Mouse (Mus musculus): ENCODE data around the gene Ccdc173. TPM values are rescaled to one million over a fixed set of nuclear protein-coding genes. Genes with fewer than 3 reads are reported as not detected.

Gene Ccdc173
- total and polyA plus RNA-seq, 3 experiments: 1.3 to 3.9 (median 1.8) TPM

DNA sequence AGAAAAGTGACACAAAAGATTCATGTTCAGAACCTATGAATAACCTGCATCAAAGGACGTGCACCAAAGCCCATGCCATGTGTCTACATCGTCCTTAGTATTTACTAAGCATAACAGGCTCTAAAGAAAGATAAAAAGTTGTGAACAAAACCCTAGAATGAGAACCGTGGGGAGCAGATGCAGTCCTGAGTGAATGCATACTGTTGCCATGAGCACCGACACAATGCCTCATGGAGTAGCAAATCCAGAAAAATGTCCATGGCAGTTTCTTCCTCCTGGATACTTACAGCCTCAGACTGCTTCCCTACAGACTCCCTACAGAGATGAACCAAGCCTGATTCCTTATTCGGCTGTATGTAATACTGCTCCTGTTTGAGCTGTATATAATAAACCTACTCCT is 28.4 kb downstream of the Ccdc173 start:
- H3K79me2 ChIP-seq (replicated peaks; ENCODE audit: control insufficient read depth, extremely low read depth, insufficient read depth, poor library complexity, severe bottlenecking): no peaks in the 10 kb centered on the region
- in situ Hi-C loops (cut with MboI; ENCODE audit: low pct_ligation_motif_present, low pct_unique_long_range_greater_than_20kb, low sequenced_read_pairs) (no loop called here), dilution Hi-C loops (cut with MboI; ENCODE audit: extremely low pct_ligation_motif_present, extremely low pct_unique_long_range_greater_than_20kb, low sequenced_read_pairs) (no loop called here)
- H3K4me3 ChIP-seq (replicated peaks in 1 of 3; ENCODE audit: low read depth in 2 of 3, low read length in 2 of 3, poor library complexity in 1 of 3): no peak overlapping the region
- no peak overlapping the region for H3K9ac ChIP-seq (ENCODE audit: insufficient read depth, low read depth)
- no peak overlapping the region for H3K27ac ChIP-seq (ENCODE audit: insufficient read depth, low read depth)
- DNase-seq (ENCODE audit: extremely low read depth): no peak
- no peaks in the 10 kb centered on the region for H3K27me3 ChIP-seq (replicated peaks)
- no peaks in the 10 kb centered on the region for H3K9me3 ChIP-seq (replicated peaks; ENCODE audit: low read length)
- H3K4me2 ChIP-seq (ENCODE audit: insufficient read depth, low read depth, poor library complexity, severe bottlenecking): no peak overlapping the region
- TF ChIP-seq NELFE (IDR thresholded peaks at IDR 0.05; ENCODE audit: low read depth, low read length) (no peak), HCFC1 (IDR thresholded peaks at IDR 0.05; ENCODE audit: low read depth, low read length) (no peak), JUN (IDR thresholded peaks at IDR 0.05; ENCODE audit: insufficient read depth, low read depth, low read length) (no peak), CTCF (conservative IDR thresholded peaks at IDR 0.05 in 1 of 2, IDR thresholded peaks at IDR 0.05 in 1 of 2; ENCODE audit: low read depth in 2 of 2, low read length in 2 of 2) (no peak)
- peaks cover 0 to 15% of the 10 kb centered on the region in 2 experiments for H3K36me3 ChIP-seq (replicated peaks in 1 of 2; ENCODE audit: control insufficient read depth in 1 of 2, insufficient read depth in 1 of 2, low read length in 1 of 2)
- no peaks in the 10 kb centered on the region for H3K4me1 ChIP-seq (ENCODE audit: control insufficient read depth in 1 of 2, insufficient read depth in 2 of 2)

DNA sequence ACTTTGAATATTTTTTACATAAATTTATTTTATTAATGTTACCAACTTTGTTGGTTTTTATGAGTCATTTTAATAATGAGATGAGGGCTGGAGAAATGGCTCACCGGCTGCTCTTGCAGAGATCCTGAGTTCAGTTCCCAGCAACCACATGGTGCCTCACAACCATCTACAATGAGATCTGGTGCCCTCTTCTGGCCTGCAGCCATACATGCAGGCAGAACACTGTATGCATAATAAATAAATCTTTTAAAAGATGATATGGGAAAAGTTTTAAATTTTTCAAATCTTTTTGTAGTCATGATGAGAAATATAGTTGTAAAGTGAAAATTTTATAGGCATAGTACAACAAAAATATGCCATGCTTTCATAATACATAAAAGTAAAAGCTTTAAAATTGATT is 44.3 kb downstream of the Ccdc173 start:
- DNase-seq (ENCODE audit: extremely low read depth): no peak
- Histone ChIP-seq H3K9me3 (replicated peaks; ENCODE audit: low read length) (peaks cover 6% of the 10 kb centered on the region), H3K4me3 (replicated peaks in 1 of 3; ENCODE audit: low read depth in 2 of 3, low read length in 2 of 3, poor library complexity in 1 of 3) (no peak overlapping the region), H3K4me1 (ENCODE audit: control insufficient read depth in 1 of 2, insufficient read depth in 2 of 2) (no peaks in the 10 kb centered on the region), H3K36me3 (replicated peaks in 1 of 2; ENCODE audit: control insufficient read depth in 1 of 2, insufficient read depth in 1 of 2, low read length in 1 of 2) (peaks cover 27 to 70% of the 10 kb centered on the region in 2 experiments), H3K27me3 (replicated peaks) (no peaks in the 10 kb centered on the region), H3K9ac (ENCODE audit: insufficient read depth, low read depth) (no peak overlapping the region), H3K79me2 (replicated peaks; ENCODE audit: control insufficient read depth, extremely low read depth, insufficient read depth, poor library complexity, severe bottlenecking) (no peaks in the 10 kb centered on the region), H3K4me2 (ENCODE audit: insufficient read depth, low read depth, poor library complexity, severe bottlenecking) (no peak overlapping the region), H3K27ac (ENCODE audit: insufficient read depth, low read depth) (no peak overlapping the region)
- TF ChIP-seq JUND (conservative IDR thresholded peaks at IDR 0.05; ENCODE audit: low read depth, low read length) (no peak), SMC3 (IDR thresholded peaks at IDR 0.05; ENCODE audit: low read depth, low read length) (no peak), HCFC1 (IDR thresholded peaks at IDR 0.05; ENCODE audit: low read depth, low read length) (no peak), CTCF (conservative IDR thresholded peaks at IDR 0.05 in 1 of 2, IDR thresholded peaks at IDR 0.05 in 1 of 2; ENCODE audit: low read depth in 2 of 2, low read length in 2 of 2) (peak in 1 of 2 experiments; percentile 23; a peak in 1 of 4 replicates)
- in situ Hi-C loops (cut with MboI; ENCODE audit: low pct_ligation_motif_present, low pct_unique_long_range_greater_than_20kb, low sequenced_read_pairs) (no loop called here), dilution Hi-C loops (cut with MboI; ENCODE audit: extremely low pct_ligation_motif_present, extremely low pct_unique_long_range_greater_than_20kb, low sequenced_read_pairs) (no loop called here)

DNA sequence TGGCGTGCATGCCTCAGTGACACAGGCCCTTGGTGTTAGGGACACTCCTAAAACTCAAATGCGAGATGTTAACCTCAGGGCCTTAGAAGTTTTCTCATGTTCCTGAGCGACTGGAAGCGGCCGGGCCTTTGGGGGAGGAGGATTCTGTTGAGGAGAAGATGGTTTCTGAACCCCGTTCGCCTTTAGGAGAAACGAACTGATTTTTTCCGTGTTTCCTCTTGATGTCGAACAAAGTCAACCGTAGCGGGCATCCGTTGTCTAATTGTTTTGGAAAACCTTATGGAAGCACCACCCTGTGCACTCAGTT is 65.9 kb downstream of the Ccdc173 start:
- peak overlapping the region; percentile 94 for H3K9ac ChIP-seq (ENCODE audit: insufficient read depth, low read depth)
- H3K9me3 ChIP-seq (replicated peaks; ENCODE audit: low read length): no peaks in the 10 kb centered on the region
- DNase-seq (ENCODE audit: extremely low read depth): peak; percentile 14
- TF ChIP-seq MAX (IDR thresholded peaks at IDR 0.05; ENCODE audit: low read length): no peak
- TF ChIP-seq PAX5 (IDR thresholded peaks at IDR 0.05; ENCODE audit: low read length): no peak
- TF ChIP-seq RAD21 (IDR thresholded peaks at IDR 0.05; ENCODE audit: low read depth, low read length): no peak
- no peak for TF ChIP-seq HCFC1 (IDR thresholded peaks at IDR 0.05; ENCODE audit: low read depth, low read length)
- in situ Hi-C loops (cut with MboI; ENCODE audit: low pct_ligation_motif_present, low pct_unique_long_range_greater_than_20kb, low sequenced_read_pairs): no loop called here
- H3K27ac ChIP-seq (ENCODE audit: insufficient read depth, low read depth): no peak overlapping the region; the same call in 1 of the 2 replicates
- dilution Hi-C loops (cut with MboI; ENCODE audit: extremely low pct_ligation_motif_present, extremely low pct_unique_long_range_greater_than_20kb, low sequenced_read_pairs): no loop called here
- peaks cover 40% of the 10 kb centered on the region for H3K79me2 ChIP-seq (replicated peaks; ENCODE audit: control insufficient read depth, extremely low read depth, insufficient read depth, poor library complexity, severe bottlenecking)
- peaks cover 2% of the 10 kb centered on the region for H3K27me3 ChIP-seq (replicated peaks)
- peaks cover 0 to 3% of the 10 kb centered on the region in 2 experiments for H3K36me3 ChIP-seq (replicated peaks in 1 of 2; ENCODE audit: control insufficient read depth in 1 of 2, insufficient read depth in 1 of 2, low read length in 1 of 2)
- peak overlapping the region; percentile 32; the same call in 1 of the 2 replicates for H3K4me2 ChIP-seq (ENCODE audit: insufficient read depth, low read depth, poor library complexity, severe bottlenecking)
- H3K4me3 ChIP-seq (replicated peaks in 1 of 3; ENCODE audit: low read depth in 2 of 3, low read length in 2 of 3, poor library complexity in 1 of 3): peak overlapping the region; percentile 77 to 99 (median 80)
- H3K4me1 ChIP-seq (ENCODE audit: control insufficient read depth in 1 of 2, insufficient read depth in 2 of 2): peaks cover 0 to 24% of the 10 kb centered on the region in 2 experiments; a peak in 2 of 4 replicates

Data from CH12.LX (cell line).